10 mouse cellular contexts compared by ENCODE assay signal in genomic region chr14:55866962-55867361, GRCm38 (mm10). TPM values are rescaled to one million over a fixed set of nuclear protein-coding genes. Genes with fewer than 3 reads are reported as not detected.
DNase-seq lines count a peak whose midpoint lies in the region; ATAC-seq and TF ChIP-seq lines count a peak whose summit lies in the region.
"Had no signal": no experiment of that assay in that cellular context is flagged by ENCODE, and none has a peak within 500 bp of the region (broad histone marks: within the 10 kb centered on the region; RNA-seq: fewer than 3 reads in every experiment).

No protein-coding gene starts in this region.

- H3K4me3 ChIP-seq in liver, embryonic 14.5 days (ENCODE audit: insufficient read depth in 1 of 2, low read depth in 2 of 2, low read length in 2 of 2) = no peak overlapping the region
- no peak overlapping the region for H3K4me3 ChIP-seq in liver, embryonic 11.5 days (ENCODE audit: low read depth, low read length)
- H3K4me3 ChIP-seq in MEL (ENCODE audit: control insufficient read depth in 1 of 2, insufficient read depth in 1 of 2, low read depth in 2 of 2, low read length in 2 of 2) = no peak overlapping the region
- H3K4me3 ChIP-seq: lung, embryonic 15.5 days had no signal

- no peaks in the 10 kb centered on the region for H3K9me3 ChIP-seq in liver, embryonic 14.5 days (ENCODE audit: control insufficient read depth, low read length)
- H3K9me3 ChIP-seq in liver, embryonic 11.5 days (ENCODE audit: control insufficient read depth, low read length) = no peaks in the 10 kb centered on the region
- no peaks in the 10 kb centered on the region for H3K9me3 ChIP-seq in MEL (replicated peaks; ENCODE audit: insufficient read depth, low read length)
- H3K9me3 ChIP-seq: lung, embryonic 15.5 days had no signal

- 30% methylated on average over 4 of the region's 4 CpGs for WGBS in liver, embryonic 14.5 days (ENCODE audit: insufficient replicate concordance)
- 40% methylated on average over 4 of the region's 4 CpGs for WGBS in liver, embryonic 11.5 days

- H3K36me3 ChIP-seq in liver, embryonic 14.5 days (replicated peaks; ENCODE audit: control insufficient read depth, insufficient read depth, low read depth) = no peaks in the 10 kb centered on the region; the same call in 1 of the 2 replicates
- H3K36me3 ChIP-seq in liver, embryonic 11.5 days (ENCODE audit: control insufficient read depth, insufficient read depth, low read length) = peaks cover 40% of the 10 kb centered on the region
- no peaks in the 10 kb centered on the region for H3K36me3 ChIP-seq in MEL (ENCODE audit: control insufficient read depth in 1 of 2, insufficient read depth in 2 of 2, low read length in 2 of 2)
- no peaks in the 10 kb centered on the region for H3K36me3 ChIP-seq in splenic B cell, adult 2 months (ENCODE audit: control insufficient read depth, insufficient read depth, low read length, poor library complexity, severe bottlenecking)

- H3K27me3 ChIP-seq in liver, embryonic 14.5 days (ENCODE audit: control insufficient read depth, insufficient read depth, low read length) = no peaks in the 10 kb centered on the region
- no peaks in the 10 kb centered on the region for H3K27me3 ChIP-seq in liver, embryonic 11.5 days (replicated peaks; ENCODE audit: control insufficient read depth, insufficient read depth, low read length)
- H3K27me3 ChIP-seq in MEL (ENCODE audit: control insufficient read depth in 1 of 2, insufficient read depth in 2 of 2, low read length in 2 of 2) = peaks cover 3 to 7% of the 10 kb centered on the region in 2 experiments; a peak in 3 of 4 replicates
- H3K27me3 ChIP-seq in splenic B cell, adult 2 months (ENCODE audit: control insufficient read depth, insufficient read depth, low read length, poor library complexity, severe bottlenecking) = no peaks in the 10 kb centered on the region
- H3K27me3 ChIP-seq: lung, embryonic 15.5 days had no signal

- TF ChIP-seq POLR2A in MEL (IDR thresholded peaks at IDR 0.05; ENCODE audit: control insufficient read depth in 1 of 2, insufficient read depth in 1 of 2, low read depth in 1 of 2, low read length in 2 of 2, poor library complexity in 1 of 2) = no peak

- no peaks in the 10 kb centered on the region for H3K4me1 ChIP-seq in liver, embryonic 14.5 days (replicated peaks; ENCODE audit: control insufficient read depth in 2 of 2, insufficient read depth in 2 of 2, low read length in 1 of 2)
- peaks cover 5% of the 10 kb centered on the region; the same call in 1 of the 2 replicates for H3K4me1 ChIP-seq in liver, embryonic 11.5 days (replicated peaks; ENCODE audit: control insufficient read depth, insufficient read depth, low read length)
- H3K4me1 ChIP-seq in MEL (ENCODE audit: control insufficient read depth in 1 of 2, insufficient read depth in 2 of 2, low read length in 2 of 2) = no peaks in the 10 kb centered on the region

- peak; percentile 80 for TF ChIP-seq CTCF in liver, embryonic 14.5 days (IDR thresholded peaks at IDR 0.05; ENCODE audit: low read depth)
- peak; percentile 75 to 97 (median 84) for TF ChIP-seq CTCF in MEL (IDR thresholded peaks at IDR 0.05 in 2 of 3, conservative IDR thresholded peaks at IDR 0.05 in 1 of 3; ENCODE audit: control insufficient read depth in 1 of 3, insufficient read depth in 1 of 3, low read depth in 2 of 3, low read length in 3 of 3, poor library complexity in 1 of 3, severe bottlenecking in 1 of 3)

- no peak for ATAC-seq in liver, embryonic 14.5 days (ENCODE audit: insufficient read depth)
- ATAC-seq in liver, embryonic 11.5 days (replicated peaks; ENCODE audit: low FRiP score) = no peak
- ATAC-seq: Patski had no signal

- no peak for TF ChIP-seq EP300 in liver, embryonic 14.5 days (IDR thresholded peaks at IDR 0.05; ENCODE audit: low read depth)
- TF ChIP-seq EP300 in MEL (IDR thresholded peaks at IDR 0.05; ENCODE audit: low read depth in 1 of 2, low read length in 2 of 2) = no peak

- no peak overlapping the region for H3K9ac ChIP-seq in liver, embryonic 14.5 days (replicated peaks)
- H3K9ac ChIP-seq in liver, embryonic 11.5 days (ENCODE audit: low read depth, low read length) = no peak overlapping the region
- H3K9ac ChIP-seq in MEL (ENCODE audit: control insufficient read depth, low read depth, low read length, poor library complexity, severe bottlenecking) = no peak overlapping the region
- H3K9ac ChIP-seq: lung, embryonic 15.5 days had no signal

- H3K79me2 ChIP-seq in MEL (ENCODE audit: control insufficient read depth, insufficient read depth, low read length, poor library complexity) = no peaks in the 10 kb centered on the region

- H3K27ac ChIP-seq in liver, embryonic 14.5 days = no peak overlapping the region
- H3K27ac ChIP-seq in liver, embryonic 11.5 days (ENCODE audit: low read depth, low read length) = no peak overlapping the region
- no peak overlapping the region for H3K27ac ChIP-seq in MEL (ENCODE audit: control insufficient read depth, low read depth, low read length)
- H3K27ac ChIP-seq: lung, embryonic 15.5 days had no signal

- peak; percentile 71 to 78 for DNase-seq in cerebellum, adult 18-20 months
- DNase-seq in cerebellum, adult 11 months = no peak
- no peak for DNase-seq in liver, embryonic 14.5 days (ENCODE audit: low read depth in 3 of 3, low spot score in 3 of 3)
- no peak for DNase-seq in liver, embryonic 11.5 days (ENCODE audit: low spot score)
- DNase-seq in MEL (ENCODE audit: low read depth, low spot score) = peak; percentile 54
- DNase-seq in embryo, embryonic 11.5 days (ENCODE audit: low read depth, low spot score) = peak; percentile 60
- peak; percentile 51 for DNase-seq in left cerebral cortex, postnatal 4 days
- DNase-seq in splenic B cell, adult 2 months (ENCODE audit: low read depth, low spot score) = peak; percentile 47

- TF ChIP-seq RAD21 in MEL (IDR thresholded peaks at IDR 0.05; ENCODE audit: low read depth, low read length) = no peak

- no peak overlapping the region for H3K4me2 ChIP-seq in liver, embryonic 14.5 days (ENCODE audit: low read depth)
- no peak overlapping the region for H3K4me2 ChIP-seq in liver, embryonic 11.5 days
- H3K4me2 ChIP-seq: lung, embryonic 15.5 days had no signal

- intact Hi-C loops in left cerebral cortex, postnatal 4 days (cut with DNase I) = no loop called here

TF ChIP-seq in MEL, 35 proteins besides CTCF, POLR2A, EP300 and RAD21:
- peak; percentile 62 for TF ChIP-seq SMC3 (IDR thresholded peaks at IDR 0.05; ENCODE audit: low read depth, low read length)
- no peak for TF ChIP-seq MAZ (IDR thresholded peaks at IDR 0.05; ENCODE audit: low read depth, low read length)
- peak; percentile 14; the same call in 1 of the 2 replicates for TF ChIP-seq ZC3H11A (IDR thresholded peaks at IDR 0.05; ENCODE audit: low read depth, low read length)

RNA-seq across cellular contexts. Expression of gene Nynrin, which starts 13.2 kb away (rescaled TPM):
- polyA plus RNA-seq in liver, embryonic 14.5 days (2012; rRNA removed) = 1.7 and 1.9 TPM in 2 replicates
- polyA plus RNA-seq in liver, embryonic 14.5 days (2014; fragmentation: Nextera tagmentation; extraction: Ambion mirVana) = 1.2 and 1.4 TPM in 2 replicates
- 12.0 and 12.2 TPM in 2 replicates for polyA plus RNA-seq in liver, embryonic 11.5 days (2014; fragmentation: Nextera tagmentation; extraction: Ambion mirVana)
- not detected in 2 replicates for total RNA-seq in MEL (2012; rRNA removed)
- polyA plus RNA-seq in MEL (2012; ENCODE audit: insufficient read depth in 1 of 2, insufficient read length in 2 of 2, low read depth in 1 of 2, low replicate concordance in 2 of 2, missing spikeins in 1 of 2) = not detected
- total RNA-seq in left cerebral cortex, postnatal 4 days (2021) = 10 to 100 TPM; 39.1 to 40.9 TPM
- polyA plus RNA-seq: Patski had no signal

RNA-seq across cellular contexts. Expression of gene Cbln3, which starts 17.2 kb away (rescaled TPM):
- polyA plus RNA-seq in liver, embryonic 14.5 days (2012; rRNA removed) = 0.15 and 0.16 TPM in 2 replicates
- 0.06 and 0.15 TPM in 2 replicates for polyA plus RNA-seq in liver, embryonic 14.5 days (2014; fragmentation: Nextera tagmentation; extraction: Ambion mirVana)
- polyA plus RNA-seq in liver, embryonic 11.5 days (2014; fragmentation: Nextera tagmentation; extraction: Ambion mirVana) = 0.47 and 0.60 TPM in 2 replicates
- not detected in 2 replicates for total RNA-seq in MEL (2012; rRNA removed)
- under 1 TPM in 1 of 2 experiments, not detected in 1; 0.19 TPM for polyA plus RNA-seq in MEL (2012; ENCODE audit: insufficient read depth in 1 of 2, insufficient read length in 2 of 2, low read depth in 1 of 2, low replicate concordance in 2 of 2, missing spikeins in 1 of 2)
- total RNA-seq in left cerebral cortex, postnatal 4 days (2021) = under 1 TPM; 0.44 to 0.74 TPM

RNA-seq across cellular contexts. Expression of gene Khnyn, which starts 17.8 kb away (rescaled TPM):
- 5.8 and 7.5 TPM in 2 replicates for polyA plus RNA-seq in liver, embryonic 14.5 days (2012; rRNA removed)
- polyA plus RNA-seq in liver, embryonic 14.5 days (2014; fragmentation: Nextera tagmentation; extraction: Ambion mirVana) = 2.4 and 2.8 TPM in 2 replicates
- 12.6 and 14.6 TPM in 2 replicates for polyA plus RNA-seq in liver, embryonic 11.5 days (2014; fragmentation: Nextera tagmentation; extraction: Ambion mirVana)
- total RNA-seq in MEL (2012; rRNA removed) = 5.2 and 6.0 TPM in 2 replicates
- 10 to 100 TPM in 1 of 2 experiments, not detected in 1; 13.3 TPM for polyA plus RNA-seq in MEL (2012; ENCODE audit: insufficient read depth in 1 of 2, insufficient read length in 2 of 2, low read depth in 1 of 2, low replicate concordance in 2 of 2, missing spikeins in 1 of 2)
- total RNA-seq in left cerebral cortex, postnatal 4 days (2021) = 10 to 100 TPM; 12.5 to 13.4 TPM

RNA-seq across cellular contexts. Expression of gene Sdr39u1, which starts 33.1 kb away (rescaled TPM):
- polyA plus RNA-seq in liver, embryonic 14.5 days (2012; rRNA removed) = 6.1 and 6.7 TPM in 2 replicates
- polyA plus RNA-seq in liver, embryonic 14.5 days (2014; fragmentation: Nextera tagmentation; extraction: Ambion mirVana) = 11.8 and 12.0 TPM in 2 replicates
- 24.3 and 30.5 TPM in 2 replicates for polyA plus RNA-seq in liver, embryonic 11.5 days (2014; fragmentation: Nextera tagmentation; extraction: Ambion mirVana)
- 1.1 TPM in 2 replicates for total RNA-seq in MEL (2012; rRNA removed)
- polyA plus RNA-seq in MEL (2012; ENCODE audit: insufficient read depth in 1 of 2, insufficient read length in 2 of 2, low read depth in 1 of 2, low replicate concordance in 2 of 2, missing spikeins in 1 of 2) = 1 to 10 TPM in 1 of 2 experiments, not detected in 1; 2.3 TPM
- 10 to 100 TPM; 63.1 to 75.9 TPM for total RNA-seq in left cerebral cortex, postnatal 4 days (2021)

RNA-seq across cellular contexts. Expression of gene Nfatc4, which starts 44.0 kb away (rescaled TPM):
- 0.89 and 1.0 TPM in 2 replicates for polyA plus RNA-seq in liver, embryonic 14.5 days (2012; rRNA removed)
- polyA plus RNA-seq in liver, embryonic 14.5 days (2014; fragmentation: Nextera tagmentation; extraction: Ambion mirVana) = 0.33 and 0.66 TPM in 2 replicates
- 15.1 and 15.3 TPM in 2 replicates for polyA plus RNA-seq in liver, embryonic 11.5 days (2014; fragmentation: Nextera tagmentation; extraction: Ambion mirVana)
- total RNA-seq in MEL (2012; rRNA removed) = 0.20 and 0.27 TPM in 2 replicates
- under 1 TPM in 1 of 2 experiments, not detected in 1; 0.71 TPM for polyA plus RNA-seq in MEL (2012; ENCODE audit: insufficient read depth in 1 of 2, insufficient read length in 2 of 2, low read depth in 1 of 2, low replicate concordance in 2 of 2, missing spikeins in 1 of 2)
- total RNA-seq in left cerebral cortex, postnatal 4 days (2021) = 1 to 10 TPM; 8.2 TPM

Comparison
In these comparisons a context has a peak if more than half of its experiments do, and no peak if none do; other contexts are left out.
1. DNase-seq: peak in cerebellum, adult 18-20 months (2 of 2), MEL (single experiment), embryo, embryonic 11.5 days (single experiment), left cerebral cortex, postnatal 4 days (single experiment) and splenic B cell, adult 2 months (single experiment); none in cerebellum, adult 11 months (single experiment), liver, embryonic 14.5 days (0 of 3) and liver, embryonic 11.5 days (single experiment).